Mouse (Mus musculus): ENCODE measurements around the gene Kcnc4.

Gene Kcnc4

DNA sequence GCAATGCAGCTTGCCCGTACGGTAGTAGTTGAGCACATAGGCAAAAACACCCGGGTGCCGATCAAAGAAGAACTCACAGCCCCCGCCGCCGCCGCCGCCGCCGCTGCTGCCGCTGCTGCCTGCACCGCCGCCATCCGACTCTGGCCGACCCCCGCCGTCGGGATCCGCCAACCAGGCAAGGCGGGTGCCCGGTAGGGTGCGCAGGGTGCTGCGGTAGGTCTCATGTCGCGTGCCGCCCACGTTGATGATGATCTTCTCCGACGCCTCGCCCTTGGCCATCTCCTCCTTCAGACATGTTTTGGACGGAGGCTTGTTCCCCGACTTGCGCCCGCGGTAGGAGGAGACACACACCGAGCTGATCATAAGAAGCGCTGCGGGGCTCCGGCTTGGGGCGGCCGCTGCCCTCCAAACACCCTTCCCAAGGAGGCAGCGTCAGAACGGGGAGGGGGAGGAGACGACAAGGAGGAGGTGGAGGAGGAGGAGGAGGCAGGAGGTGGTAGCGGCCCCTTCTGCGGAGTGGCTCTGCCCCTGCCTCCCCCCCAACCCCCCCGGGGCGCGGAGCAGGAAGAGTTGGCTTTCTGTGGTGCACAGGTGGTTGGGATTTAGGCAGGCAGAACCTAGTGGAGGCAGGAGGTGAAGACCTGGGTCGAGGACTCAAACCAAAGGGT lies 690 bp downstream of the Kcnc4 start:
- DNase-seq (ENCODE audit: extremely low spot score, low read depth, low spot score) = no peak

DNA sequence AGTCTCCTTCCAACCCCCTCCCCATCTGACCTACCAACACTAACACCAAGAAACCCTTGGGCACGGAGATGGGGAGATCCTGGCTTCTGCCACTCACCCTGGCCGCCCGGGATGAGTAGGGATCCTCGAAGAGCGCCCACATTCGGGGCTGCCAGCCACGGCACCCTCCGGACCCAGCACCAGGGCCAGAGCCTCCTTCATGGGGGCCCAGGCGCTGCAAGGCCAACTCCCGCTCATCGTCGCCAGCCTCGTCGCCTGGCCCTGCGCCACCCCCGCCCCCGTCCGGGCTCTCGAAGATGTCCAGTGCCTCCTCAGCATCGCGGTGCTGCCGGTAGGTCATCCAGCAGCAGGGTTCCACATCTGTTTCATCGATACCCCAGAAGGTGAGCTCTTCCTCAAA lies 1.2 kb downstream of the Kcnc4 start:
- no peak for DNase-seq (ENCODE audit: extremely low spot score, low read depth, low spot score)

DNA sequence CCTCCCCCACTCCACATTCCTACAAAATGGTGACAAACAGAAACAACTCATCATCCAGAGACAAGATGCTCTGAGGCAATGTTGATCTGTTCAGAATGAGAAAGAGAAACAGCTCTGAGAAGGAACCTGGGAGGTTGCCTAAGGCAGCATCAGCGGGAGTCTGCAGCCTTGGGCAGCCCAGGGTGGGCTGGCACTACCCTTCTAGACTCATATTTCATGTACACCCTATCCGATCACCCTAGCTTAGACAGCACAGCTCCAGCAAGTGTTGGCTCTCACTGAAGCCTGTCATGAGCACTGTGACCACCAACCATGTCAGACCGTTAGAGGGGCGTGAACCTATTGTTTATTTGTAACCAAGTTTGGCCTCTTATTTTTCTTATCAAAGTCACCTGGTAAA lies 5.1 kb downstream of the Kcnc4 start:
- no peak for DNase-seq (ENCODE audit: extremely low spot score, low read depth, low spot score)

DNA sequence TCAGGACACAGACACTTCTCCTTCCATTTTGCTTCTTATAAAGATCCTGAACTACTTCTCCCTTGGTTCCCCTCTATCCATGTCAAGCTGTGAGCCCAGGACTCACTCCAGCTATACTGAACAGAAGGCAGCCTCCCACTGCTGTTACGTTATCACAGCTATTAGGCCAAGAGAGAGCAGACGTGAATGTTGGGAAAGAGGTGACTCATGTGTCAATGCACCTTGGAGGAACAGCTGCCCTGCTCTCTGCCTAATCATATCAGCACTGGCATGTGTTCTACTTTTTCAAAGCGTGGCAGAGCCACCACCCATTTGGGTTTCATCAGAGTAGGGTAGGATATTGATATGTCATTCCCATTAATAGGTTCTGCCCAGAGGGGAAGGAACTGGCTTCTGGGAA lies 12.5 kb downstream of the Kcnc4 start:
- no peak for DNase-seq (ENCODE audit: extremely low spot score, low read depth, low spot score)

DNA sequence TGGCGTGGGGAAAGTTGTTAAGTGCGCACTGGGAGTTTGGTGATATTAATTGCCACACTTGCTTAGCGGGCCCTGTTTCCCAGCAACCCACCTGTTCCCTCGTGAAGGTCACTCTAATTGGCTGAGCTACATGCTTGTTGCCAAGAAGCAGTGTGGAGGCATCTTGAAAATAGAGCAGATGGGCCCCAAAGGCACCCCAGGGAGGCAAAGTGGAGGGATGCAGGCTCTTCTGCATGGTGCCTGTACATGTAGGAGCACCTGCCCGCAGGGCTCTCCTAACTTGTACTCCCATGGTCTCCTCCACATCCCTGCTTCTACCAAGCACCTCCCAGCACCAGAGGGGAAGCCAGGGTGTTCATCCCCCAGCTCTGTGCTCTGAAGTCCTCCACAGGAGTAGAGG lies 15.5 kb downstream of the Kcnc4 start:
- DNase-seq (ENCODE audit: extremely low spot score, low read depth, low spot score) = no peak

DNA sequence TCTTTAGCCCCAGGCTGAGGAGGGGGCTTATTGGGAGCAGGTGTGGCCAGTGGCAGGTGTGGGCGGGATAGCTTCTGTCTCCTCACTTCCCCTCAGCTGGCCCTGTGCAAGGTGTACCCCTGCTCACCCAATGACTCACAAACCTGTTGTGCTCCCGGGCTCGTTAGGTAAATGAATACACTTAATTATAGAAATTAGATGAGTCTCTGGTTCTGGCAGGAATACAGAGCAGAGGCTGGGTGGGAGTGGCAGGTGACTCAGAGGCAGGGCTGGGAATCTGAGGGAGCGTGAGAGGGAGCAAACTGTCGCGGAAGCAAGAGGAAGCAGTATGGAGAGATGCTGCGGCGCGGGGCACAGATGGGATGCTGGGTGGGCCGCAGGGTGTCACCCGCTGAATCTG lies 17.2 kb downstream of the Kcnc4 start:
- DNase-seq (ENCODE audit: extremely low spot score, low read depth, low spot score) = no peak

DNA sequence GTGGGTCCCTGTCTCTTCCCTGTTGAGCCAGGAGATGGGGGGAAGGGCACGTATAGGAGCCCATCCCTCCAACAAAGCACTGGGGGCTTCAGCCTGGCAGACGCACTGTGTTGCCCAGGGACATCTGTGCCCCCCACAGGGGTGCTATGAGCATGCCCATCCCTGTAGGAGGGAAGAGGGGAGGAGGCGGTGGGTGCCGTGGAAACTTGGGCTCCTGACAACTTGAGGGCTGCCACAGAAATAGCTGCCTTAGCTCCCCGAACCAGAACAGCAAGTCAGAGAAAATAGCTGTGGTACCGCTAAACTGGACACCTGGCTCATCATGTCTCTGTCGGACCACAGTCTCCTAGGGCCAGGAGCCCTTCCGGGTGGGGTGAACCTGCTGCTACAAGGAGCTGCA lies 18.0 kb downstream of the Kcnc4 start:
- no peak for DNase-seq (ENCODE audit: extremely low spot score, low read depth, low spot score)

DNA sequence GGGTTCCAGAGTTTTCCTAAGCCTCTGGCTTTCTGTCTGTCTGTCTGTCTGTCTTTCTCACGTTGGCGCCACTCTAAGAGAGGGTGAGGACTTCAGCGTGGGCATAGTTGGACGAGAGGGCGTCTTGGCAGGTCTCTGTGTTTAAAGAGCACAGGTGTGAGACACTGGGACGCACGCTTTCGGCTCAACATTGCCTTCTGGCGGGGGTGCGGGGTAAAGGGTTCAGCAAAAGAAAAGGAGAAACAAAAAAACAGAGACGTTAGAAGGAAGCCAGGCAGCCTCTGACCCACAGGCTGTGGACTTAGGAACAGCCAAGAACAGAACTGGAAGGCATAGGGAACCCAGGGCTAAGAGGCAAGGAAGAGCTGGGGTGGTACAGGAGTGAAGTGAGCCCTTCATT lies 20.1 kb downstream of the Kcnc4 start:
- no peak for DNase-seq (ENCODE audit: extremely low spot score, low read depth, low spot score)

DNA sequence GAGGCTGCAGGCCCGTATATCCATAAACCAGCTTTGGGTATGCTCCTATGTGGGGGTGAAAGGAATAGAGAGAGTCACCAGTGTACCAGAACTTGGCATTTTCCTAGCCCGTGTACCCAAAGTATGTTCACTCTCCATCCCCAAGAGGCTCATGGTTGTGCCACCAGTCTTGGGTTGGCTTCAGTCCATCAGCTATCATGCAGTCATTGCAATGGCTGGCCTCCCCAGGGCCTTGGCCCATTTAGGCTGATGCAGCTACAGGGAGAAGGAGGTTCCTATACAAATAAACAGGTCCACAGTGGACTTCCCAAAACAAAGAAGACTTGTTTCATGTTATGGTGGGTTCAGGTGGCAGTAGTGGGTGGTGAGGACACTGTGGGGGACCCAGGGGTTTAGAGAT lies 21.7 kb downstream of the Kcnc4 start:
- no peak for DNase-seq (ENCODE audit: extremely low spot score, low read depth, low spot score)

DNA sequence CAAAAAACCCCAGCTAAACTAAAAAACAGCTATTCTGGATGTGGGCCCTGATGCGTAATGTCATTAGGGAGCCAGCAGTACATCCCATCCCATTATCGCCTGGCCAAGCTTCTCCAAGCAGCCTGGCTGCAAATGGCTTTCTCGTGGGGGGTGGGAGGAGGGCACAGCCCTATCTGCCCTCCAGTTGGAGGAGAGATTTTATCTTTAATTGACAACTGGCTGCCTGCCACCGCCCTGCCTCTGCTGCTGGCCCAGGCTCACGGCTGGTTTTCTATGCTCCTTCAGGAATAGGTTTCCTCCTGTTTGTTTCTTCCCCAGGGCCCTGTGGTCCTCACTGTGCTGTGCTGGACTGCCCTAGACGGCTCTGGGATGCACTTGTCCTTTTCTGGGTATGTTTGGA lies 22.9 kb downstream of the Kcnc4 start:
- no peak for DNase-seq (ENCODE audit: extremely low spot score, low read depth, low spot score)

DNA sequence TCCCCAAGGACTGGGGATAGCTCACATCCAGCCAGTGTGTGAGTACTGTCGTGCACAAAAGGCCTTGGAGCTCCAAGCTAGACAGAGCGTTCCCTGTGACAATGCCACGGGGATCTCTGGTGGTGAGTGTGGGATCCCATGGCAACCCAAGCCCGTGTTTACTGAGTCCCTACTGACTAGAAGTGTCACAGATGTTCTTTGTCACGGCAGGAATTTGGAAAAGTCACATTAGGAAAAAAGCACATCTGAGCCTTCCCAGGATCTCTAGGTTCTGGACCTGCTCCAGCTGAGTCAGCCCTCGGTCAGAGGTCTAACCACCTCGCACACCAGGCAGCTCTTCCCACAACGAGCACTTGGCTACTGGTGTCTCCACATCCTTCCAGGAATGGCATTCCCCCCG lies 25.7 kb downstream of the Kcnc4 start:
- no peak for DNase-seq (ENCODE audit: extremely low spot score, low read depth, low spot score)

DNA sequence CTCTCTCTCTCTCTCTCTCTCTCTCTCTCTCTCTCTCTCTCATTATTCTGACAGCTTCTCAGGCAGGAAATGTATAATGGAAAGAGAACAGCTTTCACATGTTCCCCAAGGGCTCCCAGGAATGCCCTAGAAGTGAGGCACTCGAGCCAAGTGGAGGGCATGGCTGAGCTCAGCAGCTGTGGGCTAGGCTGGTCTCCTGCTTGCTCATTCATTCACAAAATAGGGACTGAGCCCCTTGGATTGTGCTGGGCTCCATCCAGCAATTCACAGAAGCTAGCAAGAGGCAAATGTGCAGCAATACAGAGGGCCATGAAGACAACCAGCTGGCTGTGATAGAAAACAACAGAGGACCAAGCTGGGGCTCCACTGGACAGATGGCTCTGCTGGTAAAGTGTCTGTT lies 28.1 kb downstream of the Kcnc4 start:
- no peak for DNase-seq (ENCODE audit: extremely low spot score, low read depth, low spot score)

DNA sequence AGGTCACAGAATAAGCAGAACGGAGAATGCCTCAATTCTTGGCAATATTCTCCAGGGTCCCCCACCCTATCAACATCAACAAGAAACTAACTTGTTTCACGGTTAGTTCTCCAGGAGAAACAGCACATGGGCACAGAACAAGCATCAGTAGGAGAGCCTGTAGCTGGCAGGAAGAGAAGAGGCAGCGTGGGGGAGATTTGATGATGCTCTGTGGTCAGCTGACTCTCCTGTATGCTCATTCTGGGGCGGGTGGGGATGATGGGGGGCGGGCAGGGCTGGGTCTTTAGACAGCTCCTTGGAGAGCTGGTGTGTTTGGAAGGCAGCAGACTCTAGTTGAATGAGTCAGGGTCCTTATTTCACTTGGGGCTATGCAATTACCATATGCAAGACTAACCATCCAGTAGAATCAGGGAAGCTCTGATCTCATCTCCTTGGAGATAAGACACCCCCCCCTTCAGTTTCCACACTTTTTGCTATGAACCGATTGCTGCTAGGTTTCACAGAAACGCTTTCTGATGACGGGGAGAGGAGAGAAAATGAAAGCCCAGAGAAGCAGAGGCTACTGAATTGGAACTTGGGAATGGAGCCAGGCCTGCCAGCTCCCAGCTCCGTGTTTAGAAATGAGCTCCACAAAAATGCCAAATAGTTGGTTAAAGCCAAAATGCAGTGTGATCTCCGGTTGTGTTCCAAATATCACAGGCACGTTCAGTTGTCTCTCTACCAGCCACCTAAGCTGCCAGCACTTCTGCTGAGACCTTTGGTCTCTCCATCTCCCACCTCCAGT lies 34.9 kb downstream of the Kcnc4 start:
- DNase-seq (ENCODE audit: extremely low spot score, low read depth, low spot score) = no peak

DNA sequence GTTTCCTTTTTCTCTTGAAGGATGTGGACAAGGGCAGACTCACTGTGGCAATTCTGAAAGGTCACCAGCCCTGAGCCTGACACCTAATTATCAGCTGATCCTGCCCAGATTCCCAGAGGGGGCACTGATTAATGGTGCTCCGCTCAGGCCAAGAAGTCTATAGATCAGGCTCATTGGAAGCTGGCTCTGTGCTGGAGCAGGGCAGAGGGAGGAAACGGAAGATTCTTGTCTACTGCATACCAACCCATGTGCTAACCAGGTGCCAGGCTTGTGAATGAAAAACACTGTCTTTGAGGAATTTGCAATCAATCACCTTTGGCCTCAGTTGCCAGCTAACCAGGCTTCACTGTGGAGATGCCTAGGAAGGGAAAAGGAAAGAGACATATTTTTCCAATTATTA lies 39.2 kb downstream of the Kcnc4 start:
- peak; percentile 3 for DNase-seq (ENCODE audit: extremely low spot score, low read depth, low spot score)

DNA sequence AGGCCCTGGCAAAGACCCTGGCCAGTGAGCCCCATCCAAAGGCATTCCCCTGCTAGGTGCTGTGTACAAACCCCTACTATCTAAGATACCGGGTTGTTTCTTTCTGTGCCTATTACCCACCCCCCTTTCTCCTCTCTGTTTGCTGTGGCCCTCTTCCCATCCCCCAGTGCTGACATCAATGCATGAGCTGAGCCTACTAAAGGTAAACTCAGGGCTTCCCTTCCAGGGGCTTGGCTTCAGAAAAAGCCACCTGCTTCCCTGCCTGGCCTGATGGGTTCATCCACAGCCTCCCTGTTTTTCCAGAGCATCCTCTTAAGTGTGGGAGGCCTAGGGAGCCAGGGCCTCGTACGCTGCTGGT lies 42.1 kb downstream of the Kcnc4 start:
- DNase-seq (ENCODE audit: extremely low spot score, low read depth, low spot score) = no peak

DNA sequence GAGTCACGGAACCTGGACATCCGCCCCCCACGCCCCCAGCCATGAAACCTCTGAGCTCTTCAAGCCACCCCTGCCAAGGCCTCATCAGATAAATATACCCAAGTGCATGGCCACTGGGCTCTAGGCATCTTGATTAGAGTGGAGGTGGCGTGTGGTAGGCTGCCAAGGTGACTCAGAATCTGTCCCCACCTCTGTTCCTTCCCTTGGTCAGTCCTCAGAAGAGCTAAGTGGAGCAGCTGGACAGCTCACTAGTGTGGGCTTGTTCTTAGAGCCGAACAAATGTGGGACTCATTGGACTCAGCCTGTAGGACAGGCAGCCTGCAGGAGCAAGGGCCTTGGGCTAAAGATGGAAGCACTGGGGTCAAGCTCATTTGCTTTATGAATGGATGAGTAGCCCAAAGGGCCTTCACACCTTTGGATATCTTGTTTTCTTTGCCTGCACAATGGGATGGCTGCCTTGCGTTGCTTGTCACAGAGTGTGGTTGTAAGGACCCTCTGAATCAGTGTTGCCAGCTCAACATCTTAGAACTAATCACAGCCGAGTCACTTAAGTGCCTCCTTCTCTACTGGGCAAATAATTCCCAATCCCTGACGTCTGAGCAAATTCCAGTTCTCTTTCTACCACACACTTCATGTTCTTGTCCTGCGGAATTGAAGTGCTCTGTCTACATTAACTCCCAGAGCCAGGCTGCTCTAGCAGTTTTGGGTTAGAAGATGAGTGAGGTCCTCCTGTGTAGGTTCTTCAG lies 42.6 kb downstream of the Kcnc4 start:
- no peak for DNase-seq (ENCODE audit: extremely low spot score, low read depth, low spot score)

DNA sequence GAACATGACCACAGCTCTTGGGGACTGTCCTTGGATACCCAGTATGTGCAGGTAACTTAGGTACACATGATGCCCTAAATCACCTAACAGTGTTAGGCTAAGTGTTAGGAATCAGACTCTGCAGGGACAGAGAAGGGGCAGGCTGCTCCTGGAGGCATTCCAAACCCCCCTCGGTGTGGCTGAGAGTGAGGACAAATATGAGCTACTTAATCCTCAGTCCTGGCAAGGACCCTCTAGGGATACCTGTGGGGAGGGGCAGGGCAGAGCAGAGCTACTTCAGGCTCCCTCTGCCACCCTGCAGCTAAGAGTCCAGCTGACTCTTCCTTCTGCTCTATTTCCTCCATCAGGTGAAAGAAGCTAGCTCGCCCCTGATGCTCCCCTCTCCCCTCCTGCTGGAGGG lies 46.3 kb downstream of the Kcnc4 start:
- DNase-seq (ENCODE audit: extremely low spot score, low read depth, low spot score) = no peak

DNA sequence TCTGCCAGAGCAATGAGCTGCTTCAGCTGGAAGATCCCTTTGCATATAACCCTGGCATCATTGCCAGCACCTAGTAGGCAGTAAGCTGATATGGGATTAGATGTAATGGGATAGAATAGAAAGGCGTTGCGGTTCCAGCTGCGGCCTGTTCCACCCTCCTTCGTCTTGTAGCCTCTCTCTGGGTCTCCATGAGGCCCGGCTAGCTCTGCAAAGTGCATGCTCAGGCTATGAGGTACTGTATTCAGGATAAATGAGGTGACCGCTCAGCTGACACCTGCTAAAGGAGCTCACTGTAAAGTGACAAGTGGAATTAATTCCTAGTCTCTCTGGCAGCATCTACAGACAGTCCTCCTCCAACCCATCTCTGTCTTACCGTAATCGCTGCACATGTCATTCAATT lies 46.8 kb downstream of the Kcnc4 start:
- no peak for DNase-seq (ENCODE audit: extremely low spot score, low read depth, low spot score)

DNA sequence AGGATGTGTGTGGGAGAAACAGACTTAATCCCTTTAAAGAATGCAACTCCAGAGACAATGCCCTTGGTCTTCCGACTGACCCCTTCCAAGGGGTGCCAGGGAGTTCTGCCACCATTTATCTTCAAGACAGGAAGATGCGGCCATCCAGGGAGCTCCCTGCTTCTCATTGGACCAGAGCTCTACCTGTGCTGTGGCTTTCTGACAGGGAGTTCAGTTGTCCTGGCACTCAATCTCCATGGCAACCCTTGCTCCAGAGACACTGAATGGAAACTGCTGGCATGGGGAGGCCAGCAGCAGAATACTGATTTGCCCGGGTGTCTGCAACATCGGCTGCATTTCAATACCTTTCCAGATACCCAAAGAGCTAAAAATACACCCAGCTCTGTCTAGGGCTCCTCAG lies 47.7 kb downstream of the Kcnc4 start:
- DNase-seq (ENCODE audit: extremely low spot score, low read depth, low spot score) = no peak

DNA sequence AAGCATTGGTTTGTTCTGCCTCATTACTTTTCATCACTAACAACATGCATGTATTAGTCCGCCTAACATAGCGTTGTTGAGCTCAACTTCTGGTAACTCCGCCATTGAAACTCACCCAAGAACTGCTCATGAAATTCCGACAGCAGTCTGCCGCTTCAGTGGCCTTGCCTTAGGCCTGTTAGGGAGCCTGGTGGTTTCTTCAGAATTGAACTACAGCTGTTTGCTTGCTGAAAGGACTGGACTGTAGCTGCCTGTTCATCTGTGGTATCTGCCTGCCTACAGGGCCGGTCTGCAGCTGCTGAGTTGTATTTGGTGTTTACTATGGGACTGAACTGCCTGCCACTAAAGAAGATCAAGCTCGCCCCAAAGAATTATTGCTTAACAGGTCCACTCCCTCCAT lies 58.0 kb downstream of the Kcnc4 start:
- DNase-seq (ENCODE audit: extremely low spot score, low read depth, low spot score) = no peak

DNA sequence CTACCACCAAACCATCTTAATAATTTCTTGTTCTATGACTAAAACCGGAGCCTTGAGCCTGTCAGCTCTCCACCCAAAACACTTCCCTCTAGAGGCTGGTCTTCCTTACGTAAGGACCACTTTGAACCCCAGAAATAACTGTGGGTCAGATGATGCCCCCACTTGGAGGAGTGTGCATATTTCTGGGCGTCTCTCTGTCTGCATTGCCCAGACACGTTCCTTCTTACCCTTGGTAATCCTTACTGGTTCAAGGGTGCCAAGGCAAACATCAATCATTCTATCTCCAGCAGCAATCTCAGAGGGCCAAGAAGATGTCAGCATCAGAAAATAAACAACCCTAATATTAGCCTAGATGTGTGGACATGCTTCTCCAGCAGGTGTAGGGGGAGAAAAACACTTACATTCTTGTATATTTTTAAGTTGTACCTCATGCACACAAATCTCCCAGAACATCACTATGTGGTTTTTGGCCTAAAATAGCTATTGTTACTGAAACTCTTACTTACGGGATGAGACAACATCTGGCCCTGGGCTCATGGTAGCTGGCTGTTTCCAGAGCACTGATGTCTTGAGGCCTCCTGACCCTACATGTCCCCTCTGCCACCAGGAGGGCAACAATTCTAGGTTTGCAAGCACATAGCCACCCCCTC lies 59.2 kb downstream of the Kcnc4 start:
- no peak for DNase-seq (ENCODE audit: extremely low spot score, low read depth, low spot score)

DNA sequence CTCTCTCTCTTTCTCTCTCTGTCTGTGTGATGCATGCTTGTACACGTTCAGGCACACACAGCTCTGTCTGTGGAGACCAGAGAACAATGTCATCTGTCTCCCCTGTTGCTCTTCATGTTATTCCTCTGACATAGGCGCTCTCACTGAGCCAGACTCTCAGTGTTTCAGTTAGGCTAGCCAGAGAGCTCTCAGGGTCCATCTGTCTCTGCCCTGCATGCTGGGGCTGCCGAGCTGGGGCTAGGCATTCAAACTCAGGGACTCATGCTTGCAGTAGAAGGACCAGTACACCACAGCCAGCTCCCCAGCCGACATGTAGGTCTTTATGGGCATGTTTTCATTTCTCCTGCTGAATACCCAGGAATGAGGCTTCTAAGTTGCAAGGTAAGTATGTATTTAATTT lies 68.2 kb downstream of the Kcnc4 start:
- DNase-seq (ENCODE audit: extremely low spot score, low read depth, low spot score) = no peak

Measured in hindlimb bud, embryonic 11.5 days (tissue).